Mouse (Mus musculus): ENCODE measurements around the gene Itgad.

GRCm38 (mm10) chr7:128209826-128210225, 55.6 kb downstream of the Itgad start:
- TF ChIP-seq CTCF (IDR thresholded peaks at IDR 0.05; ENCODE audit: low read depth, low read length) (no peak), EP300 (IDR thresholded peaks at IDR 0.05; ENCODE audit: insufficient read depth, low read depth, low read length) (no peak), POLR2A (IDR thresholded peaks at IDR 0.05; ENCODE audit: insufficient read depth, low read length) (no peak)
